Mouse (Mus musculus): ENCODE data around the gene Vegfc. TPM values are rescaled to one million over a fixed set of nuclear protein-coding genes. Genes with fewer than 3 reads are reported as not detected.

Gene Vegfc
- polyA plus RNA-seq (2017; shearing (Covaris generic)), result under 1 TPM in 1 of 2 experiments, not detected in 1; 0.41 TPM

GRCm38 (mm10) chr8:54077271-54078120, at the start of gene Vegfc:
Gene Vegfc (plus strand): TSS chr8:54077606.

